Mouse (Mus musculus): ENCODE data around the gene Gm20388.

DNA sequence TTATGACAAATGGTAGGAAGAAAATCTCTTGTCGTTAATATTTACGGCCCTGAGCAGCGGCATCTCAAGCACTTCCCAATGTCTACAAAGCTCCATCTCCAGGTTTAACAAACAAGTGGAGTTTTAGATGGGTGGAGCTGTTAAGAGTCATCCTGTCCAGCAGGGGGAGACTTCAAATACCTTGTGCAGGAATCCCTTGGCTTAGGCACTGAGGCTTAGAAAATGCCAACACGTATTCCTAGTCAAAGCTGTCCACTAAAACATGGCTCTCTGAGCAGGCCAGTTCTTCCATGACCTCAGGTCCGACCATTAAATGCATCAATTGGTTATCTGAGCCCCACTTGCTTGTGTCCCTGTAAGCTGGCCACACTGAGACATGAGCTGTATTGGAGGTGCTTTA lies 1697.0 kb downstream of the Gm20388 start:
- TF ChIP-seq CTCF (IDR thresholded peaks at IDR 0.05; ENCODE audit: low read depth), result peak; percentile 60
- no peak for TF ChIP-seq EP300 (IDR thresholded peaks at IDR 0.05; ENCODE audit: low read depth)
